Mouse (Mus musculus) lung, postnatal 0 days (tissue): Measurements from ENCODE around the gene Nck1. TPM values are rescaled to one million over a fixed set of nuclear protein-coding genes. Genes with fewer than 3 reads are reported as not detected.

Experiments used
- ATAC-seq: fragments of 200-750 bp; cut with Nextera tagmentation; 2 replicates; pipeline ENCODE4 v1.8.0; 2017; ENCODE audit warnings: moderate library complexity
- DNase-seq: peaks from one replicate; pipeline ENCODE4 v3.0.0-alpha.2; 2016; ENCODE audit warnings: low spot score
- H3K27ac ChIP-seq: fragments of 300-500 bp; sonication (generic); 2 replicates; pipeline ENCODE4 v1.5.1; 2014; ENCODE audit warnings: antibody characterized with exemption, mild to moderate bottlenecking, low read length, mixed read lengths
- H3K27me3 ChIP-seq: fragments of 300-500 bp; sonication (generic); replicated peaks from 2 replicates; pipeline ENCODE4 v1.6.1; 2014; ENCODE audit warnings: low read length, mixed read lengths; ENCODE audit not compliant: insufficient read depth
- H3K36me3 ChIP-seq: fragments of 300-500 bp; sonication (generic); 2 replicates; pipeline ENCODE4 v1.6.1; 2014; ENCODE audit warnings: low read length, mixed read lengths; ENCODE audit not compliant: insufficient read depth
- H3K4me1 ChIP-seq: fragments of 300-500 bp; sonication (generic); 2 replicates; pipeline ENCODE4 v1.6.1; 2014; ENCODE audit warnings: antibody characterized with exemption, low read depth, low read length, mixed read lengths; ENCODE audit not compliant: insufficient read depth
- H3K4me2 ChIP-seq: fragments of 300-500 bp; sonication (generic); replicated peaks from 2 replicates; pipeline ENCODE4 v1.6.1; 2014; ENCODE audit warnings: low read depth, mild to moderate bottlenecking, low read length, moderate library complexity, mixed read lengths
- H3K4me3 ChIP-seq: fragments of 300-500 bp; sonication (generic); 2 replicates; pipeline ENCODE4 v1.5.1; 2014; ENCODE audit warnings: low read depth, low read length
- H3K9ac ChIP-seq: fragments of 300-500 bp; sonication (generic); replicated peaks from 2 replicates; pipeline ENCODE4 v1.6.1; 2014; ENCODE audit warnings: low read depth, mild to moderate bottlenecking
- H3K9me3 ChIP-seq: fragments of 300-500 bp; sonication (generic); 2 replicates; pipeline ENCODE4 v1.6.1; 2016; ENCODE audit warnings: low read length, mixed read lengths
- CTCF ChIP-seq: IDR thresholded peaks from 2 replicates; pipeline ENCODE4 v1.5.1; 2016; ENCODE audit warnings: antibody characterized with exemption, mild to moderate bottlenecking
- EP300 ChIP-seq: IDR thresholded peaks from 2 replicates; pipeline ENCODE4 v1.6.1; 2016; ENCODE audit warnings: antibody characterized with exemption, mild to moderate bottlenecking, control low read depth
- WGBS: fragments of 180-500 bp; shearing (Covaris S2); extraction: QIAGEN DNeasy Blood & Tissue Kit; methylation state at CpG from one replicate; pipeline ENCODE4 v1.1.7; 2014; 5-methylcytosine and 5-hydroxymethylcytosine counted together
- polyA plus RNA-seq: library from polyadenylated mRNA; unstranded; fragments of >200 nt; fragmentation: Nextera tagmentation; extraction: Ambion mirVana; gene quantifications from 2 replicates; pipeline ENCODE4 v1.2.1, GENCODE M21; 2015

Gene Nck1
- polyA plus RNA-seq, 1 experiment from 2014 or later, result 77.9 TPM

DNA sequence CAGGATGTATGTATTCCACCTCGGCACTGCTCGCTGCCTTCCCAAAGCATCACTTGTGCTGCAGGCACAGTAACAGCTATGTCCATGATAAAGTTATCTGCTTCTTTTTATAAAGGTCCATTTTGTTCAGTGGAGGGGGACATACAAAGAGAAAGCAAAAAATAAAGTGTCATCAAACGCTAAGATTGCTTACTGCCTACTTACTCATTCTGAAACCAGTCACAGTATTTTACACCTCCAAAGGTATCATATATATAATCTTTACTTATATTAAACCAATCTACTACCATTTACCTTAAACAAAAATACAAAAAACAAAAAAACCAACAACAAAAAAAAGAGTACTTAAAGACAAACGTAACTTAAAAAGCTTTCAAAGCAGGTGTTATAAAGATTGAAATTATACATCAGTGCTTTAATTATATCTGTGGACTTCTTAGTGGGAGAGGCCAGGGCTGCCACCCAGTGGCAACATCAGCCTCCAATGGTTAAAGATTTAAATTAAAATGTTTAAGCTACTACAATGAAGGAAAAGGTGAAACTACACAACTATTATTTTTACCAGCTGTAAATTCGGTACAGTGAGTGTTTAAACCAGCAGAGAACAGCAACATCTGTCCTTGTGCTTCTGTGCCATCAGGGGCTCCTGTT lies 52.2 kb downstream of the Nck1 start:
- DNase-seq (no peak), ATAC-seq (no peak)
- Histone ChIP-seq H3K27ac (no peak overlapping the region), H3K27me3 (no peaks in the 10 kb centered on the region), H3K4me3 (no peak overlapping the region), H3K36me3 (no peaks in the 10 kb centered on the region), H3K4me1 (peaks cover 4% of the 10 kb centered on the region; the same call in 1 of the 2 replicates), H3K9me3 (no peaks in the 10 kb centered on the region), H3K9ac (no peak overlapping the region), H3K4me2 (no peak overlapping the region)
- TF ChIP-seq CTCF (peak; percentile 52), EP300 (no peak)
- WGBS, result 83% methylated on average over 5 of the region's 5 CpGs

DNA sequence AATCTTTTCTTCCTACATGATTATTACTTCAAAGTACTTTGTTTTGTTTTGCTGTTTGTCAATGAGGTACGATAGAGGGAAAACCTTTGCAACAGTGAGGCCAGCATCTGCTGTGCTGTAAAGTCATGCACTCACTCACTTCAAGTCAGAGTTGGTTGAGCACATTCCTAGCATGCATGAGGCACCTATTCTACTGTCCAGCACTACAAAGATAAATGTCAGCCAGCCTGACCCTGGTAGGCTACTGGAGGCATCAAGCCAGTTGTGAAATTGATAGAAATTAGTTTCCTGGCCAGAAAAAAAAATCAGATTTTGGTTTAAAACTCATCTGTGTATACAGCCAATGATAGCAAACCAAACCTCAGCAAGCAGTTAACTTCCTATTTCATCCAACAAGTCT lies 54.5 kb downstream of the Nck1 start:
- no peak overlapping the region for H3K9ac ChIP-seq
- DNase-seq (no peak), ATAC-seq (no peak)
- H3K4me1 ChIP-seq, result peaks cover 13% of the 10 kb centered on the region; the same call in 1 of the 2 replicates
- no peaks in the 10 kb centered on the region for H3K27me3 ChIP-seq
- H3K27ac ChIP-seq, result no peak overlapping the region
- WGBS, result 81% methylated on average over 1 of the region's 1 CpGs
- H3K9me3 ChIP-seq, result no peaks in the 10 kb centered on the region
- H3K36me3 ChIP-seq, result no peaks in the 10 kb centered on the region
- TF ChIP-seq CTCF (no peak), EP300 (no peak)
- no peak overlapping the region for H3K4me3 ChIP-seq
- H3K4me2 ChIP-seq, result no peak overlapping the region

DNA sequence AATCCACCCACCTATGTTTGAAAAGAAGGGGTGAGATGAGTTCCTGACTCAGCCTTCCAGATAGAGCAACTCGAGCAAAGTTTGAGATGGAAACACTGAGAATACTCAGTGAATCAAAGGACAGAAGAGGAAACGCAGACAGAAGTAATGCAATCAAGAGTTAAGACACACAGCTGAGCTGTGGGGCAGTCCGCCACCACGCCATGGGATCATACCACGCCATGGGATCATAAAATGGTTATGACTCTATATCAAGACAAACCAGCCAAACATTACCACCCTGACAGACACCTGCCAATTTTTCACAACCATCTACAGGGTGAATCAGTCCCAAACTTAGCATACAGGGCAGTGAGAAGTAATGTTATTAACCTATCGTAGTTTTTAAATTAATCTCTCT lies 57.0 kb downstream of the Nck1 start:
- H3K9ac ChIP-seq, result no peak overlapping the region
- ATAC-seq, result no peak
- WGBS, result 89% methylated on average over 6 of the region's 6 CpGs
- H3K27ac ChIP-seq, result peak overlapping the region; percentile 32; the same call in 1 of the 2 replicates
- no peak overlapping the region for H3K4me2 ChIP-seq
- no peak for TF ChIP-seq EP300
- no peak for TF ChIP-seq CTCF
- H3K4me1 ChIP-seq, result peaks cover 13% of the 10 kb centered on the region; the same call in 1 of the 2 replicates
- no peaks in the 10 kb centered on the region for H3K27me3 ChIP-seq
- no peak for DNase-seq
- no peak overlapping the region for H3K4me3 ChIP-seq
- H3K9me3 ChIP-seq, result no peaks in the 10 kb centered on the region
- no peaks in the 10 kb centered on the region for H3K36me3 ChIP-seq

- DNase-seq, result peak; percentile 38
- WGBS, result 36% methylated on average over 7 of the region's 7 CpGs
Measured at GRCm38 (mm10) chr9:100488056-100488713, 57.7 kb downstream of the Nck1 start.

GRCm38 (mm10) chr9:100486431-100486830 lies 59.5 kb downstream of the Nck1 start, which contains the start of gene Il20rb:
TSS of gene Il20rb (minus strand) at chr9:100486788.
- no peak for TF ChIP-seq CTCF
- Histone ChIP-seq H3K4me1 (peaks cover 13% of the 10 kb centered on the region; the same call in 1 of the 2 replicates), H3K9ac (no peak within 1 kb of the TSS), H3K4me3 (no peak within 1 kb of the TSS), H3K36me3 (no peaks in the 10 kb centered on the region), H3K27me3 (no peaks in the 10 kb centered on the region), H3K27ac (no peak within 1 kb of the TSS), H3K9me3 (no peaks in the 10 kb centered on the region), H3K4me2 (no peak within 1 kb of the TSS)
- DNase-seq (no peak), ATAC-seq (no peak)
- WGBS, result 87% methylated on average over 5 of the region's 5 CpGs

More at GRCm38 (mm10) chr9:100488056-100488713, 57.7 kb downstream of the Nck1 start:
- Histone ChIP-seq H3K4me2 (0 out of 2 replicates have a peak overlapping the region, but pooled peaks have one; percentile 8), H3K4me1 (peaks cover 13% of the 10 kb centered on the region; the same call in 1 of the 2 replicates), H3K27me3 (no peaks in the 10 kb centered on the region), H3K9ac (no peak overlapping the region), H3K4me3 (no peak overlapping the region), H3K36me3 (no peaks in the 10 kb centered on the region), H3K27ac (peak overlapping the region; percentile 32), H3K9me3 (no peaks in the 10 kb centered on the region)
- peak; percentile 62 for ATAC-seq
- TF ChIP-seq EP300 (no peak), CTCF (no peak)

DNA sequence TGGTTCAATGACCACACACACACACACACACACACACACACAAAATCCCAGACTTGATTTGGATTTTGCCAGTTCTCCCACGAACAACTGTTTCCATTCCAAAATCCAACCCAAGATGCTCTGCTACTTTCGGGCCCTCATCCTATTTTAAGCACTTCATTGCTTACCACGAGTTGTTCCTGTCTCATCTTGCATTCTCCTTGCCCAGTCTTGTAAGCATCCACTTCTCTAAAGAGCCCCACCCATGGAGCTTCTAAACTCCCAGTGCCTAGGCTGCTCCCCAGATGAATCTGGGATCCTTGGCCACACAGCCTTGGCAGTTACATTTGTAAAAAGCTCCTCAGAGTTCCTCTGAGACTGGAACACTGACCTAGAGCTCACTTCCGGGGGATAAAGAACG lies 62.6 kb downstream of the Nck1 start:
- Histone ChIP-seq H3K4me1 (peaks cover 5% of the 10 kb centered on the region; the same call in 1 of the 2 replicates), H3K27ac (no peak overlapping the region), H3K9ac (no peak overlapping the region), H3K4me3 (no peak overlapping the region), H3K27me3 (no peaks in the 10 kb centered on the region), H3K36me3 (no peaks in the 10 kb centered on the region), H3K4me2 (no peak overlapping the region), H3K9me3 (no peaks in the 10 kb centered on the region)
- TF ChIP-seq CTCF (no peak), EP300 (no peak)
- 82% methylated on average over 5 of the region's 5 CpGs for WGBS
- ATAC-seq (no peak), DNase-seq (no peak)
